ENCODE assay signal across 16 mouse cellular contexts in the genomic region with DNA sequence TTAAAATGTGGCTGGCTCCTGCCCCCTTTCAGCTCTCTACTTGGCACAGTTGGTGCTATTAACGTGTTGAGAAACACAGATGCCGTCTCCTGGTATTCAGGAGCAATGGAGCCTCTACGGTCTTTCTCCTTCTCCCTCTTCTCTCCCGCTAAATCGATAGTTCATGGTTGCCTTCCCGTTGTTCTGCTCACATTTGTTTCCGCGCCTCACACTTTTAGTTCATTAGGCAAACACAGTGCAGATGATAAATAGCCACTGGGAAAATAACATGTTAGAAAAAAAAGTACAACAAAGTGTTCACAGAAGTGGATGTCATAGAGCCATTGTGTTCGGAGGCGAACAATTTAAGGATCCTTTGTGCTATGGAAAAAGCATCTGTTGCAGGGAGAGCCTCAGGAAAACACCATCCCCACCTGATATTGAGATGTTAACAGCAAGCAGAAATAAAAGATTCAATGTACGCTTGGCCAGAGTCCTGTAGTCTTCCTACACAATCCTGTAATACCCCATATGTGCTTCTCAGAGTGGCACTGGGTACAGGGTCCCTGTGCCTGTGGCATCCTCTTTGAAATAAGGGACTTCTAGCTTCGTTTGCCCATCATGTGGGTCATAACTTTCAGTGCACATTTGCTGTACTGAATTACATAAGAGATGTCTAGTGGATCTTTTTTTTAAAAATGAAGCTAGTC. TPM values are rescaled to one million over a fixed set of nuclear protein-coding genes. Genes with fewer than 3 reads are reported as not detected.
DNase-seq lines count a peak whose midpoint lies in the region.
"Had no signal": no experiment of that assay in that cellular context is flagged by ENCODE, and none has a peak within 500 bp of the region (broad histone marks: within the 10 kb centered on the region; RNA-seq: fewer than 3 reads in every experiment).

No protein-coding gene starts in this region.

- no peaks in the 10 kb centered on the region for H3K36me3 ChIP-seq in hindbrain, embryonic 10.5 days
- H3K36me3 ChIP-seq: embryonic facial prominence, embryonic 12.5 days; intestine, embryonic 15.5 days; limb, embryonic 10.5 days; liver, embryonic 13.5 days had no signal

- WGBS in hindbrain, embryonic 10.5 days = 56% methylated on average over 12 of the region's 12 CpGs

- H3K27ac ChIP-seq in hindbrain, embryonic 10.5 days = peak overlapping the region; percentile 69
- H3K27ac ChIP-seq: embryonic facial prominence, embryonic 12.5 days; intestine, embryonic 15.5 days; limb, embryonic 10.5 days; liver, embryonic 13.5 days had no signal

- H3K27me3 ChIP-seq in hindbrain, embryonic 10.5 days (ENCODE audit: insufficient read depth, poor library complexity, severe bottlenecking) = no peaks in the 10 kb centered on the region
- H3K27me3 ChIP-seq: embryonic facial prominence, embryonic 12.5 days; intestine, embryonic 15.5 days; liver, embryonic 13.5 days had no signal

- H3K4me1 ChIP-seq in hindbrain, embryonic 10.5 days (replicated peaks) = peaks cover 38% of the 10 kb centered on the region
- H3K4me1 ChIP-seq: embryonic facial prominence, embryonic 12.5 days; intestine, embryonic 15.5 days; liver, embryonic 13.5 days had no signal

- H3K9me3 ChIP-seq in hindbrain, embryonic 10.5 days = no peaks in the 10 kb centered on the region
- H3K9me3 ChIP-seq: embryonic facial prominence, embryonic 12.5 days; intestine, embryonic 15.5 days; limb, embryonic 10.5 days had no signal

- DNase-seq in Muller cell, postnatal 12 days (ENCODE audit: inconsistent ontology term) = peak; percentile 66
- peak; percentile 30 for DNase-seq in brain, adult 2 months (ENCODE audit: low read depth, low spot score)
- peak; percentile 23 for DNase-seq in hindbrain, embryonic 10.5 days (ENCODE audit: low spot score)
- peak; percentile 31 for DNase-seq in neural tube, embryonic 10.5 days (ENCODE audit: extremely low spot score, low spot score)
- no peak for DNase-seq in T-cell, adult 2 months (ENCODE audit: low spot score)
- no peak for DNase-seq in kidney, adult 8-10 months
- no peak for DNase-seq in c-Kit-positive CD71-positive TER-119-positive erythroid progenitor cells, embryonic 14.5 days (ENCODE audit: low spot score)
- DNase-seq: adrenal gland, postnatal 14 days; cerebellum, postnatal 10 days; heart, adult 18-20 months; kidney, postnatal 25 days; liver, embryonic 13.5 days had no signal

- no peak overlapping the region for H3K4me3 ChIP-seq in hindbrain, embryonic 10.5 days
- H3K4me3 ChIP-seq: embryonic facial prominence, embryonic 12.5 days; intestine, embryonic 15.5 days; limb, embryonic 10.5 days; liver, embryonic 13.5 days had no signal

RNA-seq across cellular contexts. Expression of a gene that starts 18.0 kb away (rescaled TPM):
- polyA plus RNA-seq in hindbrain, embryonic 10.5 days (2016; fragmentation: Nextera tagmentation; extraction: Ambion mirVana) = 44.1 and 111 TPM in 2 replicates
- polyA plus RNA-seq: CD4-positive, CD25-positive, alpha-beta regulatory T cell, adult 4 months had no signal

Comparison
In these comparisons a context has a peak if more than half of its experiments do, and no peak if none do; other contexts are left out.
1. DNase-seq: peak in Muller cell, postnatal 12 days (single experiment), brain, adult 2 months (single experiment), hindbrain, embryonic 10.5 days (single experiment) and neural tube, embryonic 10.5 days (single experiment); none in T-cell, adult 2 months (single experiment), kidney, adult 8-10 months (0 of 2) and c-Kit-positive CD71-positive TER-119-positive erythroid progenitor cells, embryonic 14.5 days (single experiment).